Mouse (Mus musculus) liver, adult 2 months (tissue): ENCODE measurements around the gene Heg1. TPM values are rescaled to one million over a fixed set of nuclear protein-coding genes. Genes with fewer than 3 reads are reported as not detected.

Experiments
- DNase-seq: peaks from one replicate; pipeline ENCODE4 v3.0.0-alpha.2; 2011; ENCODE audit warnings: low read depth, low spot score; ENCODE audit errors: extremely low read depth
- H3K27ac ChIP-seq: fragments of 200-500 bp; replicated peaks from 2 replicates; pipeline ENCODE4 v1.5.1; 2012; ENCODE audit warnings: low read depth, mild to moderate bottlenecking, control low read depth, inconsistent platforms, low read length; ENCODE audit not compliant: insufficient read depth
- H3K27me3 ChIP-seq: fragments of 200-500 bp; 2 replicates; pipeline ENCODE4 v1.6.1; 2012; ENCODE audit warnings: mild to moderate bottlenecking, moderate library complexity, low read length, inconsistent platforms; ENCODE audit not compliant: control insufficient read depth, insufficient read depth
- H3K36me3 ChIP-seq: fragments of 200-500 bp; 2 replicates; pipeline ENCODE4 v1.6.1; 2012; ENCODE audit warnings: low read length, inconsistent platforms; ENCODE audit not compliant: control insufficient read depth, insufficient read depth
- H3K4me1 ChIP-seq: fragments of 200-500 bp; 2 replicates; pipeline ENCODE4 v1.6.1; 2011; ENCODE audit warnings: low read length; ENCODE audit not compliant: control insufficient read depth, insufficient read depth
- H3K4me3 ChIP-seq: fragments of 200-500 bp; 2 replicates; pipeline ENCODE4 v1.5.1; 2011; ENCODE audit warnings: low read depth, mild to moderate bottlenecking, control low read depth, low read length, moderate library complexity; ENCODE audit not compliant: insufficient read depth
- H3K79me2 ChIP-seq: fragments of 200-500 bp; 2 replicates; pipeline ENCODE4 v1.6.1; 2012; ENCODE audit warnings: inconsistent platforms, mild to moderate bottlenecking, low read length, moderate library complexity; ENCODE audit not compliant: control insufficient read depth, insufficient read depth
- H3K9ac ChIP-seq: fragments of 200-500 bp; 2 replicates; pipeline ENCODE4 v1.6.1; 2012; ENCODE audit warnings: low read depth, mild to moderate bottlenecking, control low read depth, inconsistent platforms, low read length
- CTCF ChIP-seq: fragments of 200-500 bp; IDR thresholded peaks from 2 replicates; pipeline ENCODE4 v1.5.1; 2011; ENCODE audit warnings: low read depth, low read length, control low read depth
- POLR2A ChIP-seq: fragments of 200-500 bp; IDR thresholded peaks from 2 replicates; pipeline ENCODE4 v1.6.1; 2011; ENCODE audit warnings: low read length, control low read depth; ENCODE audit not compliant: insufficient read depth; ENCODE audit errors: extremely low read depth
- WGBS: fragments of 180-500 bp; shearing (Covaris S2); methylation state at CpG from one replicate; pipeline ENCODE4 v1.1.7; 2018; 5-methylcytosine and 5-hydroxymethylcytosine counted together
- polyA plus RNA-seq: library from polyadenylated mRNA; depleted of rRNA; stranded (reverse); fragments of >200 nt; gene quantifications from 2 replicates; pipeline ENCODE4 v1.2.3, GENCODE M21; 2012; rRNA removed
- total RNA-seq: library from RNA; depleted of rRNA; stranded (reverse); fragments of >200 nt; gene quantifications from 2 replicates; pipeline ENCODE4 v1.2.3, GENCODE M21; 2014; rRNA removed

Gene Heg1
- total and polyA plus RNA-seq, 2 experiments, result 5.8 to 8.6 TPM

- Histone ChIP-seq H3K9ac (no peak overlapping the region), H3K27me3 (no peaks in the 10 kb centered on the region), H3K4me3 (no peak overlapping the region), H3K4me1 (no peaks in the 10 kb centered on the region), H3K79me2 (no peaks in the 10 kb centered on the region), H3K27ac (no peak overlapping the region), H3K36me3 (no peaks in the 10 kb centered on the region)
- WGBS, result 25% methylated on average over 17 of the region's 17 CpGs
- TF ChIP-seq CTCF (peak; percentile 67), POLR2A (no peak)
- peak; percentile 61 for DNase-seq
These were observed 136.4 kb downstream of the Heg1 start for GRCm38 (mm10) chr16:33820269-33821178.

Other genes starting within 250 kb of the Heg1 start
- 0.09 and 0.20 TPM in 2 replicates for gene Slc12a8, start 167.0 kb upstream of the Heg1 start, total RNA-seq
- 0.29 and 0.32 TPM in 2 replicates for gene Slc12a8, start 167.0 kb upstream of the Heg1 start, polyA plus RNA-seq
- gene Muc13, start 109.7 kb downstream of the Heg1 start, total RNA-seq, result not detected in 2 replicates
- gene Muc13, start 109.7 kb downstream of the Heg1 start, polyA plus RNA-seq, result 0.32 and 0.65 TPM in 2 replicates
- 36.1 and 46.2 TPM in 2 replicates for gene Itgb5, start 145.3 kb downstream of the Heg1 start, total RNA-seq
- gene Itgb5, start 145.3 kb downstream of the Heg1 start, polyA plus RNA-seq, result 54.6 and 65.1 TPM in 2 replicates